Mouse (Mus musculus) right cerebral cortex, postnatal 36 days (tissue): ENCODE measurements at regions not wholly inside any gene's neighbourhood (a gene's known extent, or its start where the extent isn't known, plus 50 kb on each side); places are given as distances from the start of the nearest gene placed in this dataset.

ENCODE experiments used
- DNase-seq, 2 experiments: peaks; one replicate each; pipeline ENCODE4 v3.0.0; 2022; ENCODE audit warnings: low spot score in 2 of 2, mixed read lengths in 1 of 2

DNA sequence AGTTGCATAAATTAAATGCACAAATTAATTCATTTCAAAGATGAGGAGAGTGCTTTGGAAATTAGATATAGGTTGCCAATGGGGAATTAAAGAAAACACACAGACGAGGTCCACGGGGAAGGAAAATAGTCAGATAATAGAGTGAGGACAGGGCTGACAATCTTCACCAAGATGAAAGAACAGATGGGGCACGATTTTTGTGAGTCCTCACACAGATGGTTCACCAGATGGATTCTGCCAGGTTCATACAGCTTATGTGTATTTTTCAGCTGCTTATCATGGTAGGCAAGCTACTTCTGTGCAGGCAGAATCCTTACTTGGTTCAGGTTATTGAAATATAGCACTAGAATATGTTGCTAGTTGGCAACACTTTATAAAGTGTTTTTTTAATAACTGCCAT, 1585.4 kb upstream of the Igfbp7 start:
- DNase-seq: peak; percentile 24 to 37

DNA sequence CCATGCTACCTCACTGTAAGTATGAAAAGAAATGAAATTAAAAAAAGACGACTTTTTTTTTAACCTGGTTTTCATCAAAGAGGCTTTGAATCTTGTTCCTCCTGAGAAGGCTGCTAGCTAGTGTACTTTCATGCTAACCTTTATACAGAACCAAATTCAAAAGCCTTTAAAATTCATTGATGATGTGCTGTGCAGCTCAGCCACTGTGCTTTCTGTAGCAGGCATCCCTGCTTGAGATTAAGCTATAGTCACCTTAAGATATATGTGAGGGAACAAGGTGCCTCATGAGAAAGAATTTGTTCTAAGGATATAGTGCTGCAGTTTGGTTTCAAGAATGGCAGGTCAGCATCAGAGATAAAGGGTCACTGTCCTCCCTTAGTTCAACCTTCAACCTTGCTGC, 1581.9 kb upstream of the Igfbp7 start:
- DNase-seq: no peak

DNA sequence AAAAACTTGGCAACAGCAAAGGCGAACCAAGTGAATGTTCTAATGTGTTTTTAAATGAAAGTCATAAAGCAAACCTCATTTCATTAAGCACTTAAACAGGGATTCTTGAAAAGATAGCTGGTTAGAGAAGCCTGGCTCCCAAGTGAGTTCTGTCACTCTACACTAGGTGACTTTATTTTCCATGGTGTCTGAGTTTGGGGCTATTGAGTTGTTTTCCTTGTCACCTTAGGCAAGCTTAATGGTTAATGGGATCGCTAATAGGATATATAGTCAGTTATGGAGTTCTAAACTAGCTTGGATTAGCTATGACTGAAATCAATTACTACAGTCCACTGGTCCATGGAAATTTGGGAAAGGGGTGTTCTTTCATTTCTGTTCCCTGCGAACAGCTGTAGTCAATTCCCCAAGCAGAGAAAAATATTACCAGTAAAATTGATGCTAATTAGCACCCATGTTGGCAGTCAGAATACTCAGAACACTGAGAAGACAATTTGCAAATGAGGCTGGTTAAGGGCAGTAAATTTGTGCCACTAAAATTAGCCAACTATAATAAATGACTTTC, 1568.7 kb upstream of the Igfbp7 start:
- DNase-seq: no peak

DNA sequence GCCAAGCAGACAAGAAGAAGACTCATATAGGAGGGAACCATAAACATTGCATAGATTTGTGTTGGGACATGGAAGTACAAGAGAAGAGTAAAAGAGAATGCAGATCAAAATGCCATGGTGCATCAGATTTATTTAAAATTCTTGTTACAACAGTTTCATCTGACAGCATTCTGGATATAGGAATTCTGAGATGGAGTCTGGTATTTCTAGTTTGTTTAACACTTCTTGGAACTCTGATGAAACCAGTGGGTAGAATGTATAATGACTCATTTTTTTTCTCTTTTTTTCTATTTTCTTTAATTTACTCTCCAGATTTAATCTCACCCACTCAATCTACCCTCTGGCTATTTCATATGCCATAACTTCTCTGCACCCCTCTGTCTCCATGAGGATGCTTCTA, 1537.9 kb upstream of the Igfbp7 start:
- DNase-seq: no peak

DNA sequence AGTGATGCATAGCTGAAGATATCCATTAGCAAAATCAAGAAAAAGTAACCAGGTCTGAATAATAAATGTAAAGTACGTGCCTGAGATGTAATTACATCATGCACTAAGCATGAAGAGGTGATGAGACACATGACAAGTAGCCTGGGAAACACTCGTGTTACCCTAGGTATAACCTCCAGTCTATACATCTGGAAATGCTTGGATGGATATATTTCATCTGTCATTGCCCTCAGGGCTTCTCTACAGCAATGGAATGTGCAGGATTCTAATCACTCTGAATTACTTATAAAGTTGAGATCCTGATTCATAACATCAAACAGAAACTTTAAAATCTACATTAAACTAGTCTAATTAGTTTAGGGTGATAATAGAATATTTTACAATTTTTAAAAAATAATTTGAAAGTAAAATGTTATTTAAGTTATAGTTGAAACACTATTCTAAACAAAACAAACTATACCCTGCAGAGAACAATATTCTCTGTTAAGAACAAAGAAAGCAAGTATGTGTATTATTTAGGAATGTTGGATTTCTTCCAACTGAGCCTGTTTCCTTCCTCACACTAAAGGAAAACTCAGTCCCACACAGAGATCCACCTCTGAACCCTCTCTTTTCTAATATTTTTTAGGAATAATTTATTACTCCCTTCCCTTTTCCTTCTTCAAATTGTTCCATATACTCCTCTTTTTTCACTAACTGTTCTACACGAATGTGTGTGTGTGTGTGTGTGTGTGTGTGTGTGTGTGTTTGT, 1514.2 kb upstream of the Igfbp7 start:
- no peak for DNase-seq

DNA sequence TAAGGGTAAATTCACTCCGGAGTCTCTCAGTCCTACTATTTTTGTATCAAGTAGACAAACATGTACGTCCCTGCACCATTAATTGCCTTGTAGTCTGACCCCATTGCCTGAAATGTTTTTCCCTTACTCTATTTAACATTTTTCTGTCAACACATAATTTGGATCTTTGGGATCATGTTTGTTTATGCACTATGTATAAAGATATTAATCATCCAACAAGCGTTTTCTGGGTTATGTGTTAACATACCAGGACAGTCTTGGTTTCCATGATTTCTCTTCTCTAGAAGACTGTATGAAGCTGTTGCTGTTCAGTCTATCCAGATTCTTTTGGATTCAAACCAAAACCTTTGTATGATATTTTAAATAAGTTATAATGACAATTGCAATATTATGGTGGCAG, 1492.3 kb upstream of the Igfbp7 start:
- DNase-seq: no peak

DNA sequence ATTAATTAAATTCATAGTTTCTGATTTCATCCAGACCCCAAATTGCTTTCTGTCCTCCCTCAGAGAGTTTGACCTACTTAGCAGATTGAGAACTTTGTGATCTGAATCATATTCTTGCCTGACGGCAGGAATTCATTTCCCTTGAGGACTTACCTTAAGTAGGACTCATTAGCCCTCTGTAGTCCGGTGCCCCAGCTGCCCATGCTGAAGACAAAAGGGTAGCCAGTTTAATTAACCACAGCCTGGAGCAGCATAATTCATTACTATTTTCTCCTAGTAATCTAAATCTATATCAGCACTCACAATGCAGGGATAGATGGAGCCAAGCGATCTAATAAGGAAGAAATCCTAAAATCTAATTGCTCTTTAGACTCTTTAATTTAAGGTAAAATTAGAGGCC, 1470.9 kb upstream of the Igfbp7 start:
- DNase-seq: no peak

DNA sequence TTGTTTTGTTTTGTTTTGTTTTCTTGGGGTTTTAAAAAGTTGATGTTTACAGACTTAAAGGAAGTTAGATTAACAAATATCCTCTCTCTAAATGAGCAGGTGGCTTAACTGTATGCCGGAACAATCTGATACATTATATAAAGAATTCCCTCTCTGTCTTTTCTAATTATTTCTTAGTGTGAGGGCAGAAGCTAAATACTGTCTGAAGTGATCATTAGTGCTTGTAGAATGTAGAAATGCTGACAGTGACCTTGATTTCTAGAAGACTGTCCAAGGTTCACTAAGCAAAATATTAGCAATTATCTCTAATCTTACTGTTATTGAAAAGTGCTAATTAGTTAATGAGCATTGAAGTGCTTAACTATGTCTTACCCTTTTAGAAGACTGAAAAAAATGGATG, 1437.3 kb upstream of the Igfbp7 start:
- DNase-seq: no peak

DNA sequence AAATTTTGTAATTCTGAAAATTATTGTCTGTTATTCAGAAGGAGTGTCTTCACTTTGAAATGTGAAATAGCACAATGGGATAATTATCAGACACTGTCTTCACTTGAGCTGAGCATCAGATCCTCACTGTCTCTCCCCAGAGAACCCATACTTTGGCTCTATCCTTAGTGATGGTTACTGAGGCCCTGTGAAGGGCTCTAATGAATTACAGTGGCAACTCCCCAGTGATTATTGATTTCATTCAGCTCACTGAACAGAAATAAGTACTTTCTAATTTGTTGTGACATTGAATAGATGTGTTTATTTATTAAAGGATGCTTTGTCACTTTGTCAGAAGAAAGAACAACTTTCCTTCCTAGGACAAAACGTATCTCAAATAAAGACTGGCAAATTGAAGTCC, 1389.5 kb upstream of the Igfbp7 start:
- DNase-seq: no peak
